Mouse (Mus musculus): ENCODE measurements around the gene Plekhg6.

- no peak for TF ChIP-seq GATA1 (IDR thresholded peaks at IDR 0.05; ENCODE audit: low read length)
- no peak for TF ChIP-seq TAL1 (IDR thresholded peaks at IDR 0.05; ENCODE audit: low read length)
Observed at GRCm38 (mm10) chr6:125317077-125317476, 63.5 kb downstream of the Plekhg6 start.

All from erythroblast, embryonic 14.5 days (primary cell).